Mouse (Mus musculus): ENCODE data around the gene Mfsd12. TPM values are rescaled to one million over a fixed set of nuclear protein-coding genes. Genes with fewer than 3 reads are reported as not detected.

Gene Mfsd12
- total and polyA plus RNA-seq, 3 experiments = 22.5 to 29.0 TPM; not detected in 1

GRCm38 (mm10) chr10:81399296-81399695, 42.0 kb downstream of the Mfsd12 start:
- Histone ChIP-seq H3K79me2 (ENCODE audit: control insufficient read depth, insufficient read depth, low read length, poor library complexity) (no peaks in the 10 kb centered on the region), H3K27ac (ENCODE audit: control insufficient read depth, low read depth, low read length) (no peak overlapping the region), H3K36me3 (ENCODE audit: control insufficient read depth in 1 of 2, insufficient read depth in 2 of 2, low read length in 2 of 2) (no peaks in the 10 kb centered on the region), H3K27me3 (ENCODE audit: control insufficient read depth in 1 of 2, insufficient read depth in 2 of 2, low read length in 2 of 2) (no peaks in the 10 kb centered on the region), H3K4me1 (ENCODE audit: control insufficient read depth in 1 of 2, insufficient read depth in 2 of 2, low read length in 2 of 2) (0 out of 4 replicates have a peak, but pooled peaks cover 0 to 3% of the 10 kb centered on the region in 2 experiments), H3K4me3 (ENCODE audit: control insufficient read depth in 1 of 2, insufficient read depth in 1 of 2, low read depth in 2 of 2, low read length in 2 of 2) (no peak overlapping the region), H3K9ac (ENCODE audit: control insufficient read depth, low read depth, low read length, poor library complexity, severe bottlenecking) (no peak overlapping the region), H3K9me3 (replicated peaks; ENCODE audit: insufficient read depth, low read length) (no peaks in the 10 kb centered on the region)
- DNase-seq (ENCODE audit: low read depth, low spot score) = no peak
- no peak for TF ChIP-seq ZMIZ1 (IDR thresholded peaks at IDR 0.05; ENCODE audit: low read depth, low read length)

- no peaks in the 10 kb centered on the region for H3K79me2 ChIP-seq (ENCODE audit: control insufficient read depth, insufficient read depth, low read length, poor library complexity)
- H3K36me3 ChIP-seq (ENCODE audit: control insufficient read depth in 1 of 2, insufficient read depth in 2 of 2, low read length in 2 of 2) = peaks cover 0 to 3% of the 10 kb centered on the region in 2 experiments; a peak in 2 of 4 replicates
- no peaks in the 10 kb centered on the region for H3K27me3 ChIP-seq (ENCODE audit: control insufficient read depth in 1 of 2, insufficient read depth in 2 of 2, low read length in 2 of 2)
- H3K4me1 ChIP-seq (ENCODE audit: control insufficient read depth in 1 of 2, insufficient read depth in 2 of 2, low read length in 2 of 2) = peaks cover 0 to 3% of the 10 kb centered on the region in 2 experiments; a peak in 2 of 4 replicates
- H3K4me3 ChIP-seq (ENCODE audit: control insufficient read depth in 1 of 2, insufficient read depth in 1 of 2, low read depth in 2 of 2, low read length in 2 of 2) = no peak overlapping the region
- no peaks in the 10 kb centered on the region for H3K9me3 ChIP-seq (replicated peaks; ENCODE audit: insufficient read depth, low read length)
- H3K27ac ChIP-seq (ENCODE audit: control insufficient read depth, low read depth, low read length) = no peak overlapping the region
- TF ChIP-seq POLR2A (IDR thresholded peaks at IDR 0.05; ENCODE audit: control insufficient read depth in 1 of 2, insufficient read depth in 1 of 2, low read depth in 1 of 2, low read length in 2 of 2, poor library complexity in 1 of 2) (no peak), USF2 (IDR thresholded peaks at IDR 0.05; ENCODE audit: borderline replicate concordance in 1 of 2, insufficient read depth in 1 of 2, low read depth in 1 of 2, low read length in 2 of 2) (no peak), CHD1 (IDR thresholded peaks at IDR 0.05; ENCODE audit: low read depth, low read length) (no peak), KAT2A (conservative IDR thresholded peaks at IDR 0.05; ENCODE audit: low read depth, low read length) (no peak), MAFK (IDR thresholded peaks at IDR 0.05; ENCODE audit: borderline replicate concordance, low read depth, low read length) (no peak), BHLHE40 (IDR thresholded peaks at IDR 0.05; ENCODE audit: borderline replicate concordance, low read depth, low read length) (no peak), CHD2 (IDR thresholded peaks at IDR 0.05; ENCODE audit: low read length) (no peak), POLR2AphosphoS2 (IDR thresholded peaks at IDR 0.05; ENCODE audit: low read length) (no peak), UBTF (IDR thresholded peaks at IDR 0.05; ENCODE audit: borderline replicate concordance, insufficient read depth, low read depth, low read length) (no peak), MAZ (IDR thresholded peaks at IDR 0.05; ENCODE audit: low read depth, low read length) (no peak), MYB (IDR thresholded peaks at IDR 0.05; ENCODE audit: low read depth, low read length) (no peak), MXI1 (IDR thresholded peaks at IDR 0.05; ENCODE audit: low read depth, low read length) (no peak), SMC3 (IDR thresholded peaks at IDR 0.05; ENCODE audit: low read depth, low read length) (no peak), USF1 (IDR thresholded peaks at IDR 0.05; ENCODE audit: low read depth, low read length) (no peak), ZMIZ1 (IDR thresholded peaks at IDR 0.05; ENCODE audit: low read depth, low read length) (no peak), TBP (IDR thresholded peaks at IDR 0.05; ENCODE audit: low read depth, low read length) (no peak), ETS1 (IDR thresholded peaks at IDR 0.05; ENCODE audit: low read depth, low read length) (no peak), NELFE (IDR thresholded peaks at IDR 0.05; ENCODE audit: low read depth, low read length) (no peak), MAX (IDR thresholded peaks at IDR 0.05; ENCODE audit: low read length) (no peak), GABPA (IDR thresholded peaks at IDR 0.05; ENCODE audit: low read depth, low read length) (no peak)
- DNase-seq (ENCODE audit: low read depth, low spot score) = no peak
- no peak overlapping the region for H3K9ac ChIP-seq (ENCODE audit: control insufficient read depth, low read depth, low read length, poor library complexity, severe bottlenecking)
Observed at GRCm38 (mm10) chr10:81399798-81400308, 42.6 kb downstream of the Mfsd12 start.

Data from MEL (cell line).